Mouse (Mus musculus) embryonic facial prominence, embryonic 15.5 days (tissue): Measurements from ENCODE around the gene Olfr1312. TPM values are rescaled to one million over a fixed set of nuclear protein-coding genes. Genes with fewer than 3 reads are reported as not detected.
"Not testable (repeated sequence)": the region's sequence is repeated elsewhere in the genome, so short reads cannot be mapped to it uniquely, and the experiment has no call there.

Experiments
- ATAC-seq: fragments of 200-750 bp; cut with Nextera tagmentation; 2 replicates; pipeline ENCODE4 v1.8.0; 2017; ENCODE audit warnings: low read depth, moderate TSS enrichment; ENCODE audit not compliant: insufficient number of reproducible peaks, low FRiP score, low TSS enrichment
- H3K27ac ChIP-seq: fragments of 300-500 bp; sonication (generic); replicated peaks from 2 replicates; pipeline ENCODE4 v1.5.1; 2015; ENCODE audit warnings: mild to moderate bottlenecking, inconsistent platforms
- H3K27me3 ChIP-seq: fragments of 300-500 bp; sonication (generic); 2 replicates; pipeline ENCODE4 v1.6.1; 2015; ENCODE audit warnings: inconsistent platforms
- H3K36me3 ChIP-seq: fragments of 300-500 bp; sonication (generic); 2 replicates; pipeline ENCODE4 v1.6.1; 2015; ENCODE audit warnings: mild to moderate bottlenecking, inconsistent platforms
- H3K4me1 ChIP-seq: fragments of 300-500 bp; sonication (generic); 2 replicates; pipeline ENCODE4 v1.6.1; 2015; ENCODE audit warnings: inconsistent platforms
- H3K4me2 ChIP-seq: fragments of 300-500 bp; sonication (generic); replicated peaks from 2 replicates; pipeline ENCODE4 v1.6.1; 2015; ENCODE audit warnings: mild to moderate bottlenecking, inconsistent platforms
- H3K4me3 ChIP-seq: fragments of 300-500 bp; sonication (generic); replicated peaks from 2 replicates; pipeline ENCODE4 v1.5.1; 2015; ENCODE audit warnings: mild to moderate bottlenecking, inconsistent platforms
- H3K9ac ChIP-seq: fragments of 300-500 bp; sonication (generic); 2 replicates; pipeline ENCODE4 v1.6.1; 2015; ENCODE audit warnings: inconsistent platforms
- H3K9me3 ChIP-seq: fragments of 300-500 bp; sonication (generic); replicated peaks from 2 replicates; pipeline ENCODE4 v1.6.1; 2016; ENCODE audit warnings: inconsistent platforms
- WGBS: fragments of 180-500 bp; shearing (Covaris S2); methylation state at CpG from one replicate; pipeline ENCODE4 v1.1.7; 2015; 5-methylcytosine and 5-hydroxymethylcytosine counted together
- polyA plus RNA-seq: library from polyadenylated mRNA; unstranded; fragments of >200 nt; fragmentation: Nextera tagmentation; extraction: Ambion mirVana; gene quantifications from 2 replicates; pipeline ENCODE4 v1.2.1, GENCODE M21; 2015

The Olfr1312 gene
- not detected in 2 replicates for polyA plus RNA-seq

GRCm38 (mm10) chr2:112050138-112050537, at the start of gene Olfr1312:
Gene Olfr1312, minus strand, starts transcription at chr2:112050238.
- Histone ChIP-seq H3K4me2 (no peak within 1 kb of the TSS), H3K4me1 (no peaks in the 10 kb centered on the region), H3K4me3 (no peak within 1 kb of the TSS), H3K36me3 (no peaks in the 10 kb centered on the region), H3K9ac (no peak within 1 kb of the TSS), H3K9me3 (no peaks in the 10 kb centered on the region), H3K27me3 (no peaks in the 10 kb centered on the region), H3K27ac (no peak within 1 kb of the TSS)
- WGBS, result 33% methylated on average over 1 of the region's 1 CpGs
- ATAC-seq, result no peak

- no peaks in the 10 kb centered on the region for H3K27me3 ChIP-seq
- H3K9me3 ChIP-seq, result no peaks in the 10 kb centered on the region
- ATAC-seq, result no peak
- H3K27ac ChIP-seq, result no peak within 1 kb of the TSS
- H3K4me3 ChIP-seq, result no peak within 1 kb of the TSS
- no peaks in the 10 kb centered on the region for H3K36me3 ChIP-seq
- no peak within 1 kb of the TSS for H3K9ac ChIP-seq
- H3K4me2 ChIP-seq, result no peak within 1 kb of the TSS
- no peaks in the 10 kb centered on the region for H3K4me1 ChIP-seq
Measured at GRCm38 (mm10) chr2:112096681-112097080, 46.6 kb upstream of the Olfr1312 start, which contains the start of gene Olfr1314. Gene Olfr1314, minus strand, starts transcription at chr2:112096781.

- Histone ChIP-seq H3K4me1 (no peaks in the 10 kb centered on the region), H3K36me3 (no peaks in the 10 kb centered on the region), H3K4me3 (no peak within 1 kb of the TSS), H3K27ac (no peak within 1 kb of the TSS), H3K9me3 (no peaks in the 10 kb centered on the region), H3K9ac (no peak within 1 kb of the TSS), H3K27me3 (no peaks in the 10 kb centered on the region), H3K4me2 (no peak within 1 kb of the TSS)
- ATAC-seq, result no peak
Measured at GRCm38 (mm10) chr2:112077743-112078142, 27.7 kb upstream of the Olfr1312 start, which contains the start of gene Olfr1313. Gene Olfr1313, minus strand, starts transcription at chr2:112077843.

- not testable (repeated sequence) for ATAC-seq, H3K4me1 ChIP-seq, H3K4me3 ChIP-seq, H3K27me3 ChIP-seq, H3K9ac ChIP-seq, H3K36me3 ChIP-seq, H3K4me2 ChIP-seq, H3K9me3 ChIP-seq, H3K27ac ChIP-seq
- WGBS, result 49% methylated on average over 6 of the region's 6 CpGs
Measured at GRCm38 (mm10) chr2:112026971-112027370, 23.1 kb downstream of the Olfr1312 start.

GRCm38 (mm10) chr2:112024312-112024711, 25.7 kb downstream of the Olfr1312 start, which contains the start of gene Olfr1311:
Gene Olfr1311, minus strand, starts transcription at chr2:112024412.
- Histone ChIP-seq H3K4me2 (no peak within 1 kb of the TSS), H3K27me3 (no peaks in the 10 kb centered on the region), H3K9ac (no peak within 1 kb of the TSS), H3K4me3 (no peak within 1 kb of the TSS), H3K27ac (no peak within 1 kb of the TSS), H3K4me1 (no peaks in the 10 kb centered on the region), H3K9me3 (no peaks in the 10 kb centered on the region), H3K36me3 (no peaks in the 10 kb centered on the region)
- no peak for ATAC-seq
- WGBS, result 89% methylated on average over 2 of the region's 2 CpGs

- Histone ChIP-seq H3K9ac (no peak overlapping the region), H3K27ac (no peak overlapping the region), H3K4me2 (no peak overlapping the region), H3K9me3 (no peaks in the 10 kb centered on the region), H3K4me1 (no peaks in the 10 kb centered on the region), H3K36me3 (no peaks in the 10 kb centered on the region), H3K27me3 (no peaks in the 10 kb centered on the region), H3K4me3 (no peak overlapping the region)
- 69% methylated on average over 3 of the region's 3 CpGs for WGBS
- no peak for ATAC-seq
Measured at GRCm38 (mm10) chr2:112014900-112015299, 35.1 kb downstream of the Olfr1312 start.

- no peaks in the 10 kb centered on the region for H3K4me1 ChIP-seq
- H3K27me3 ChIP-seq, result no peaks in the 10 kb centered on the region
- no peaks in the 10 kb centered on the region for H3K36me3 ChIP-seq
- ATAC-seq, result no peak
- H3K27ac ChIP-seq, result no peak within 1 kb of the TSS
- no peak within 1 kb of the TSS for H3K4me2 ChIP-seq
- no peak within 1 kb of the TSS for H3K9ac ChIP-seq
- H3K9me3 ChIP-seq, result no peaks in the 10 kb centered on the region
- H3K4me3 ChIP-seq, result no peak within 1 kb of the TSS
Measured at GRCm38 (mm10) chr2:112012608-112013007, 37.4 kb downstream of the Olfr1312 start, which contains the start of gene Olfr1310. Gene Olfr1310, minus strand, starts transcription at chr2:112012708.

- Histone ChIP-seq H3K36me3 (no peaks in the 10 kb centered on the region), H3K4me1 (no peaks in the 10 kb centered on the region), H3K9me3 (no peaks in the 10 kb centered on the region), H3K4me3 (no peak within 1 kb of the TSS), H3K27me3 (no peaks in the 10 kb centered on the region), H3K9ac (no peak within 1 kb of the TSS), H3K27ac (no peak within 1 kb of the TSS), H3K4me2 (no peak within 1 kb of the TSS)
- 62% methylated on average over 1 of the region's 1 CpGs for WGBS
- ATAC-seq, result no peak
Measured at GRCm38 (mm10) chr2:111990181-111990580, 59.9 kb downstream of the Olfr1312 start, which contains the start of gene Olfr1309. Gene Olfr1309, minus strand, starts transcription at chr2:111990281.

Other genes starting within 250 kb of the Olfr1312 start
- gene Olfr1303, start 229.9 kb downstream of the Olfr1312 start, polyA plus RNA-seq, result not detected in 2 replicates
- not detected in 2 replicates for gene Olfr1305, start 173.1 kb downstream of the Olfr1312 start, polyA plus RNA-seq
- not detected in 2 replicates for gene Olfr1306, start 134.0 kb downstream of the Olfr1312 start, polyA plus RNA-seq
- gene Olfr1307, start 100.8 kb downstream of the Olfr1312 start, polyA plus RNA-seq, result not detected in 2 replicates
- gene Olfr1308, start 85.3 kb downstream of the Olfr1312 start, polyA plus RNA-seq, result not detected in 2 replicates
- gene Olfr1309, start 60.0 kb downstream of the Olfr1312 start, polyA plus RNA-seq, result not detected in 2 replicates
- gene Olfr1310, start 37.5 kb downstream of the Olfr1312 start, polyA plus RNA-seq, result not detected in 2 replicates
- not detected in 2 replicates for gene Olfr1311, start 25.8 kb downstream of the Olfr1312 start, polyA plus RNA-seq
- gene Olfr1313, start 27.6 kb upstream of the Olfr1312 start, polyA plus RNA-seq, result not detected in 2 replicates
- not detected in 2 replicates for gene Olfr1314, start 46.5 kb upstream of the Olfr1312 start, polyA plus RNA-seq
- not detected in 2 replicates for gene Olfr1315-ps1, start 65.2 kb upstream of the Olfr1312 start, polyA plus RNA-seq
- gene Olfr1316, start 84.7 kb upstream of the Olfr1312 start, polyA plus RNA-seq, result not detected in 2 replicates
- gene Olfr1317, start 90.1 kb upstream of the Olfr1312 start, polyA plus RNA-seq, result not detected in 2 replicates
- gene Olfr1318, start 104.0 kb upstream of the Olfr1312 start, polyA plus RNA-seq, result 0.09 TPM in 1 of 2 replicates, not detected in the other
- gene Lpcat4, start 189.2 kb upstream of the Olfr1312 start, polyA plus RNA-seq, result 24.5 and 35.9 TPM in 2 replicates
- not detected in 2 replicates for gene Nutm1, start 209.1 kb upstream of the Olfr1312 start, polyA plus RNA-seq
- gene Nop10, start 211.7 kb upstream of the Olfr1312 start, polyA plus RNA-seq, result 201 and 206 TPM in 2 replicates
- 11.1 and 11.8 TPM in 2 replicates for gene Slc12a6, start 215.6 kb upstream of the Olfr1312 start, polyA plus RNA-seq
- not detected in 2 replicates for gene Gm21985, start 216.1 kb upstream of the Olfr1312 start, polyA plus RNA-seq